Comparison of ENCODE assay signal across 14 mouse cellular contexts in the genomic region with DNA sequence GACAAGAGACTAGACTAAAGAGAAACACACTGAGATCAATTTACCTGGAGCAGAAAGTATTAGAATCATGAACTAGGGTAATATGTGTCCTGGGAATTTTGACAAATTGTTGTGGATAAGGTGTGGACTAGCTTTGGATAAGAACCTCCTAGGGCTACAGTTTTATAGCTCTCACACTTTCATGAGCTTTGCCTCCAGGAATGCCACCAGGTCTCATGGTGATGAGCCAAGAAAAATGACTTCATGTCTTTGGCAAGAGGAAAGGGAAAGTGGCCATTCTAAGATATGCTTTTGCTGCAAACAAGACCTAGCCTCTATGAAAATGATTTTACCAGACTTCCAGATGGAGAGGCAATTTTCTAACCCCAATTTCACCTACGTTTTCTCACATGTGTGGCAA.
DNase-seq lines count a peak whose midpoint lies in the region; ATAC-seq and TF ChIP-seq lines count a peak whose summit lies in the region.
"Had no signal": no experiment of that assay in that cellular context is flagged by ENCODE, and none has a peak within 500 bp of the region (broad histone marks: within the 10 kb centered on the region; RNA-seq: fewer than 3 reads in every experiment).

No protein-coding gene starts in this region.

- no peak overlapping the region for H3K4me3 ChIP-seq in heart, embryonic 15.5 days
- no peak overlapping the region for H3K4me3 ChIP-seq in heart, embryonic 10.5 days
- H3K4me3 ChIP-seq in heart, postnatal 0 days (ENCODE audit: low read depth, low read length), result no peak overlapping the region
- H3K4me3 ChIP-seq in midbrain, embryonic 10.5 days, result no peak overlapping the region
- H3K4me3 ChIP-seq: forebrain, embryonic 10.5 days; midbrain, embryonic 15.5 days had no signal

- peak; percentile 6 to 18 for DNase-seq in cerebellum, postnatal 14 days
- no peak for DNase-seq in heart, embryonic 10.5 days (ENCODE audit: low spot score)
- DNase-seq in Muller cell, postnatal 12 days (ENCODE audit: inconsistent ontology term), result peak; percentile 24
- peak; percentile 10 for DNase-seq in heart, postnatal 0 days (ENCODE audit: low spot score)
- DNase-seq in frontal cortex, adult 2 months (ENCODE audit: extremely low spot score in 1 of 2, low spot score in 1 of 2), result no peak
- no peak for DNase-seq in midbrain, embryonic 10.5 days (ENCODE audit: low spot score)
- DNase-seq: kidney, adult 2 months; kidney, postnatal 4 days; thymus, adult 18-20 months had no signal

- H3K27me3 ChIP-seq in heart, embryonic 15.5 days, result no peaks in the 10 kb centered on the region
- H3K27me3 ChIP-seq in heart, embryonic 10.5 days (ENCODE audit: insufficient read depth, poor library complexity, severe bottlenecking), result no peaks in the 10 kb centered on the region
- no peaks in the 10 kb centered on the region for H3K27me3 ChIP-seq in heart, postnatal 0 days (ENCODE audit: control insufficient read depth, insufficient read depth, low read length)
- no peaks in the 10 kb centered on the region for H3K27me3 ChIP-seq in midbrain, embryonic 10.5 days (ENCODE audit: low read depth, poor library complexity, severe bottlenecking)
- H3K27me3 ChIP-seq: midbrain, embryonic 15.5 days had no signal

- no peak for TF ChIP-seq CTCF in heart, postnatal 0 days (IDR thresholded peaks at IDR 0.05; ENCODE audit: low read depth)

- H3K4me1 ChIP-seq in heart, embryonic 15.5 days (replicated peaks), result no peaks in the 10 kb centered on the region
- H3K4me1 ChIP-seq in heart, embryonic 10.5 days, result no peaks in the 10 kb centered on the region
- no peaks in the 10 kb centered on the region for H3K4me1 ChIP-seq in heart, postnatal 0 days (ENCODE audit: control insufficient read depth, insufficient read depth)
- no peaks in the 10 kb centered on the region for H3K4me1 ChIP-seq in midbrain, embryonic 10.5 days
- H3K4me1 ChIP-seq: forebrain, embryonic 10.5 days; midbrain, embryonic 15.5 days had no signal

- WGBS in heart, embryonic 15.5 days, result 40% methylated on average over 1 of the region's 1 CpGs
- 53% methylated on average over 1 of the region's 1 CpGs for WGBS in heart, embryonic 10.5 days
- WGBS in heart, postnatal 0 days, result 38% methylated on average over 1 of the region's 1 CpGs
- 83% methylated on average over 1 of the region's 1 CpGs for WGBS in midbrain, embryonic 10.5 days

- H3K9me3 ChIP-seq in heart, embryonic 15.5 days (replicated peaks), result no peaks in the 10 kb centered on the region
- no peaks in the 10 kb centered on the region for H3K9me3 ChIP-seq in heart, embryonic 10.5 days
- H3K9me3 ChIP-seq in heart, postnatal 0 days (replicated peaks; ENCODE audit: control insufficient read depth, low read length), result no peaks in the 10 kb centered on the region
- no peaks in the 10 kb centered on the region for H3K9me3 ChIP-seq in midbrain, embryonic 10.5 days (replicated peaks)
- H3K9me3 ChIP-seq: forebrain, embryonic 10.5 days; midbrain, embryonic 15.5 days had no signal

- no peak for ATAC-seq in cerebellum, adult (ENCODE audit: insufficient number of reproducible peaks, low FRiP score, low TSS enrichment)
- ATAC-seq in heart, embryonic 15.5 days (replicated peaks; ENCODE audit: insufficient number of reproducible peaks, insufficient read depth, low FRiP score, low read depth), result peak; percentile 55; the same call in 1 of the 2 replicates
- no peak for ATAC-seq in heart, postnatal 0 days (ENCODE audit: insufficient read depth, low read depth)
- ATAC-seq: midbrain, embryonic 15.5 days had no signal

- no peak overlapping the region for H3K9ac ChIP-seq in heart, embryonic 15.5 days
- H3K9ac ChIP-seq in heart, postnatal 0 days (replicated peaks; ENCODE audit: low read depth, low read length), result no peak overlapping the region
- H3K9ac ChIP-seq: liver, embryonic 14.5 days; midbrain, embryonic 15.5 days had no signal

- 0 out of 2 replicates have a peak overlapping the region, but pooled peaks have one; percentile 20 for H3K27ac ChIP-seq in heart, embryonic 15.5 days
- H3K27ac ChIP-seq in heart, embryonic 10.5 days, result no peak overlapping the region
- H3K27ac ChIP-seq in heart, postnatal 0 days (ENCODE audit: low read depth), result no peak overlapping the region
- H3K27ac ChIP-seq in midbrain, embryonic 10.5 days (replicated peaks), result no peak overlapping the region
- H3K27ac ChIP-seq: forebrain, embryonic 10.5 days; liver, embryonic 14.5 days; midbrain, embryonic 15.5 days had no signal

- TF ChIP-seq EP300 in heart, postnatal 0 days (IDR thresholded peaks at IDR 0.05; ENCODE audit: low read depth), result no peak

- H3K4me2 ChIP-seq in heart, embryonic 15.5 days, result no peak overlapping the region
- no peak overlapping the region for H3K4me2 ChIP-seq in heart, postnatal 0 days (ENCODE audit: low read depth, low read length)
- H3K4me2 ChIP-seq: midbrain, embryonic 15.5 days had no signal

- no peaks in the 10 kb centered on the region for H3K36me3 ChIP-seq in heart, embryonic 15.5 days
- no peaks in the 10 kb centered on the region for H3K36me3 ChIP-seq in heart, embryonic 10.5 days
- no peaks in the 10 kb centered on the region for H3K36me3 ChIP-seq in heart, postnatal 0 days (replicated peaks; ENCODE audit: control insufficient read depth, insufficient read depth, low read length)
- no peaks in the 10 kb centered on the region for H3K36me3 ChIP-seq in midbrain, embryonic 10.5 days
- H3K36me3 ChIP-seq: forebrain, embryonic 10.5 days; midbrain, embryonic 15.5 days had no signal

Comparison
In these comparisons a context has a peak if more than half of its experiments do, and no peak if none do; other contexts are left out.
1. DNase-seq: peak in cerebellum, postnatal 14 days (2 of 2), Muller cell, postnatal 12 days (single experiment) and heart, postnatal 0 days (single experiment); none in heart, embryonic 10.5 days (single experiment), frontal cortex, adult 2 months (0 of 2) and midbrain, embryonic 10.5 days (single experiment).